Mouse (Mus musculus) stomach, embryonic 16.5 days (tissue): ENCODE measurements around the gene 2200002D01Rik. TPM values are rescaled to one million over a fixed set of nuclear protein-coding genes. Genes with fewer than 3 reads are reported as not detected.
A peak's percentile ranks its signal among the peaks of the same experiment; 100 is the strongest.
"Not testable (repeated sequence)": the region's sequence is repeated elsewhere in the genome, so short reads cannot be mapped to it uniquely, and the experiment has no call there.

ENCODE experiments used
- ATAC-seq: fragments of 200-750 bp; cut with Nextera tagmentation; 2 replicates; pipeline ENCODE4 v1.8.0; 2017; ENCODE audit warnings: moderate number of reproducible peaks, moderate TSS enrichment; ENCODE audit not compliant: insufficient read depth, low FRiP score
- H3K27ac ChIP-seq: fragments of 300-500 bp; sonication (generic); 2 replicates; pipeline ENCODE4 v1.5.1; 2014; ENCODE audit warnings: low read length
- H3K27me3 ChIP-seq: fragments of 300-500 bp; sonication (generic); 2 replicates; pipeline ENCODE4 v1.6.1; 2014; ENCODE audit warnings: low read length, control low read depth, mixed read lengths; ENCODE audit not compliant: control insufficient read depth, insufficient read depth
- H3K36me3 ChIP-seq: fragments of 300-500 bp; sonication (generic); 2 replicates; pipeline ENCODE4 v1.6.1; 2014; ENCODE audit warnings: low read length; ENCODE audit not compliant: control insufficient read depth, insufficient read depth
- H3K4me1 ChIP-seq: fragments of 300-500 bp; sonication (generic); 2 replicates; pipeline ENCODE4 v1.6.1; 2014; ENCODE audit warnings: low read length, control low read depth, mixed read lengths; ENCODE audit not compliant: control insufficient read depth, insufficient read depth
- H3K4me2 ChIP-seq: fragments of 300-500 bp; sonication (generic); 2 replicates; pipeline ENCODE4 v1.6.1; 2014; ENCODE audit warnings: low read depth, low read length, mixed read lengths
- H3K4me3 ChIP-seq: fragments of 300-500 bp; sonication (generic); replicated peaks from 2 replicates; pipeline ENCODE4 v1.5.1; 2014; ENCODE audit warnings: mild to moderate bottlenecking, low read length
- H3K9ac ChIP-seq: fragments of 300-500 bp; sonication (generic); 2 replicates; pipeline ENCODE4 v1.6.1; 2014; ENCODE audit warnings: low read length
- H3K9me3 ChIP-seq: fragments of 300-500 bp; sonication (generic); replicated peaks from 2 replicates; pipeline ENCODE4 v1.6.1; 2016; ENCODE audit warnings: low read length, control low read depth; ENCODE audit not compliant: control insufficient read depth
- WGBS: fragments of 180-500 bp; shearing (Covaris S2); extraction: QIAGEN DNeasy Blood & Tissue Kit; methylation state at CpG from one replicate; pipeline ENCODE4 v1.1.7; 2014; 5-methylcytosine and 5-hydroxymethylcytosine counted together
- polyA plus RNA-seq: library from polyadenylated mRNA; unstranded; fragments of >200 nt; fragmentation: Nextera tagmentation; extraction: Ambion mirVana; gene quantifications from 2 replicates; pipeline ENCODE4 v1.2.1, GENCODE M21; 2015

Gene 2200002D01Rik
- polyA plus RNA-seq, 1 experiment from 2014 or later = 80.2 TPM

GRCm38 (mm10) chr7:29247706-29248105, 560 bp downstream of the 2200002D01Rik start:
- H3K4me1 ChIP-seq = peaks cover 19% of the 10 kb centered on the region
- peak overlapping the region; percentile 50 for H3K4me3 ChIP-seq
- peak; percentile 19; the same call in 1 of the 2 replicates for ATAC-seq
- H3K9ac ChIP-seq = peak overlapping the region; percentile 76
- peaks cover 8% of the 10 kb centered on the region; the same call in 1 of the 2 replicates for H3K36me3 ChIP-seq
- peak overlapping the region; percentile 56 for H3K4me2 ChIP-seq
- H3K27me3 ChIP-seq = no peaks in the 10 kb centered on the region
- H3K9me3 ChIP-seq = no peaks in the 10 kb centered on the region
- peak overlapping the region; percentile 90 for H3K27ac ChIP-seq
- 24% methylated on average over 19 of the region's 19 CpGs for WGBS

GRCm38 (mm10) chr7:29247314-29247700, 959 bp downstream of the 2200002D01Rik start:
- Histone ChIP-seq H3K4me3 (peak overlapping the region; percentile 50), H3K9ac (peak overlapping the region; percentile 76), H3K4me2 (peak overlapping the region; percentile 56), H3K27ac (peak overlapping the region; percentile 90), H3K36me3 (peaks cover 8% of the 10 kb centered on the region; the same call in 1 of the 2 replicates), H3K27me3 (no peaks in the 10 kb centered on the region), H3K4me1 (peaks cover 19% of the 10 kb centered on the region), H3K9me3 (no peaks in the 10 kb centered on the region)
- 28% methylated on average over 16 of the region's 16 CpGs for WGBS
- ATAC-seq = no peak

GRCm38 (mm10) chr7:29246619-29247313, 1.5 kb downstream of the 2200002D01Rik start:
- Histone ChIP-seq H3K27ac (no peak overlapping the region), H3K4me2 (peak overlapping the region; percentile 56), H3K9me3 (no peaks in the 10 kb centered on the region), H3K4me3 (peak overlapping the region; percentile 50), H3K9ac (peak overlapping the region; percentile 76), H3K4me1 (peaks cover 19% of the 10 kb centered on the region), H3K36me3 (peaks cover 8% of the 10 kb centered on the region; the same call in 1 of the 2 replicates), H3K27me3 (no peaks in the 10 kb centered on the region)
- 78% methylated on average over 21 of the region's 21 CpGs for WGBS
- no peak for ATAC-seq

- Histone ChIP-seq H3K27ac (peak overlapping the region; percentile 23; the same call in 1 of the 2 replicates), H3K4me3 (no peak overlapping the region), H3K27me3 (no peaks in the 10 kb centered on the region), H3K36me3 (peaks cover 8% of the 10 kb centered on the region; the same call in 1 of the 2 replicates), H3K9ac (peak overlapping the region; percentile 46), H3K4me2 (no peak overlapping the region), H3K4me1 (peaks cover 19% of the 10 kb centered on the region), H3K9me3 (no peaks in the 10 kb centered on the region)
- no peak for ATAC-seq
- 61% methylated on average over 5 of the region's 5 CpGs for WGBS
Measured at GRCm38 (mm10) chr7:29246015-29246414, 2.3 kb downstream of the 2200002D01Rik start.

- Histone ChIP-seq H3K9me3 (no peaks in the 10 kb centered on the region), H3K36me3 (peaks cover 8% of the 10 kb centered on the region; the same call in 1 of the 2 replicates), H3K9ac (no peak overlapping the region), H3K4me1 (peaks cover 19% of the 10 kb centered on the region), H3K27me3 (no peaks in the 10 kb centered on the region), H3K27ac (no peak overlapping the region), H3K4me2 (no peak overlapping the region), H3K4me3 (no peak overlapping the region)
- WGBS = 82% methylated on average over 7 of the region's 7 CpGs
- no peak for ATAC-seq
Measured at GRCm38 (mm10) chr7:29244732-29245416, 3.4 kb downstream of the 2200002D01Rik start.

GRCm38 (mm10) chr7:29238019-29238967, 10.0 kb downstream of the 2200002D01Rik start, which contains the start of gene Yif1b:
Gene Yif1b (plus strand): TSS chr7:29238329.
- Histone ChIP-seq H3K27me3 (no peaks in the 10 kb centered on the region), H3K9me3 (0 out of 2 replicates have a peak, but pooled peaks cover 4% of the 10 kb centered on the region), H3K27ac (peak within 1 kb of the TSS; percentile 93), H3K36me3 (no peaks in the 10 kb centered on the region), H3K4me3 (peak within 1 kb of the TSS; percentile 68), H3K9ac (peak within 1 kb of the TSS; percentile 82), H3K4me2 (peak within 1 kb of the TSS; percentile 83), H3K4me1 (peaks cover 6% of the 10 kb centered on the region; the same call in 1 of the 2 replicates)
- ATAC-seq = peak; percentile 98
- WGBS = under 1% methylated on average over 60 of the region's 60 CpGs

GRCm38 (mm10) chr7:29237596-29237995, 10.7 kb downstream of the 2200002D01Rik start:
- H3K36me3 ChIP-seq, H3K9me3 ChIP-seq, H3K27me3 ChIP-seq, H3K4me1 ChIP-seq: not testable (repeated sequence)
- H3K9ac ChIP-seq = peak overlapping the region; percentile 66
- 25% methylated on average over 6 of the region's 6 CpGs for WGBS
- H3K4me2 ChIP-seq = peak overlapping the region; percentile 60
- H3K4me3 ChIP-seq = peak overlapping the region; percentile 68
- peak overlapping the region; percentile 93 for H3K27ac ChIP-seq
- ATAC-seq = peak; percentile 0; the same call in 1 of the 2 replicates

- H3K27ac ChIP-seq = no peak overlapping the region
- H3K9me3 ChIP-seq = 0 out of 2 replicates have a peak, but pooled peaks cover 4% of the 10 kb centered on the region
- WGBS = 79% methylated on average over 4 of the region's 4 CpGs
- H3K9ac ChIP-seq = no peak overlapping the region
- peaks cover 6% of the 10 kb centered on the region; the same call in 1 of the 2 replicates for H3K4me1 ChIP-seq
- ATAC-seq = no peak
- no peak overlapping the region for H3K4me2 ChIP-seq
- no peak overlapping the region for H3K4me3 ChIP-seq
- no peaks in the 10 kb centered on the region for H3K27me3 ChIP-seq
- H3K36me3 ChIP-seq = no peaks in the 10 kb centered on the region
Measured at GRCm38 (mm10) chr7:29236593-29236992, 11.7 kb downstream of the 2200002D01Rik start.
